Mouse (Mus musculus): ENCODE measurements around the gene Gm960.

DNA sequence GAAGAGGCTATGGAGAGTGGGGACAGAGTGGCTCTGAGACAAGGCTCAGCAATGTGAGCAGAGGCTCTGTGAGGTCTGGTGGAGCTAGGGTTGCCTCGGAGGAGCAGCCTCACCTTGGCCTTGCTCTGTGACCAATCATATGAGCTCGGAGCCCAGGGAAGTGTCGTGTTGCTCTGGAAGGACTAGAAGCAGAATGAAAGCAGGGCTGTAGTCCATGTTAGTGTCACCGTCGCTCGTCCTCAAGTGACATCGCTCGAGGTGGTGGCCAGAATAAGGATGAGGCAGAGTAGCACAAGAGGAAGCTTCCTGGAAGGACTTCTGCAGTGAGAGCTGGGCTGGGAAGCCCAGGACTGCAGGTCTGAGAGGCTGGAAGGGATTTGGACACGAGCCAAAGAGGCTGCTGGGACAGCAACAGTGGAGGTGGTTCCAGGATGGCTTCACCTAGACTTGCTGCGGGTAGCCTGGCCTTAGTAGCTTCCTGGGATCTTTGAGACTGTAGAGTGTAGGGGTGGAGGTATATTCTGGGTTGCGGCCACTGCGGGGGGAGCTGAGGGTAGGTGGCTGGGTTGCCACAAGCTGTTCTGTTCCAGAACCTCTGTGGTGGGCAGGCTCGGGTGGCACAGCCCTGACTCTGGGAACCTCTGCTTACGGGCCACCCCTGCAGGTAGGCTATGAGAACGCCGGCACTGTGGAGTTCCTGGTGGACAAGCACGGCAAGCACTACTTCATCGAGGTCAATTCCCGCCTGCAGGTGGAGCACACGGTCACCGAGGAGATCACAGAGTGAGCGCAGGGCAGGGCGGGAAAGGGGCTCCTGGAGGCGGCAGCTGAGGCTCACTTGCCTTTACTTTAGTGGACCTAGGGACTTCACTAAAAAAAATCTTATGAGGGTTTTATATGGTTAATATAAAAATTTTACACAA lies 94.4 kb downstream of the Gm960 start:
- TF ChIP-seq CTCF (IDR thresholded peaks at IDR 0.05; ENCODE audit: low read depth) (peak; percentile 55), EP300 (IDR thresholded peaks at IDR 0.05; ENCODE audit: low read depth) (no peak)
